Mouse (Mus musculus) A20 (cell line): ENCODE measurements around the gene Npy2r.

Experiments used
- DNase-seq: peaks from one replicate; pipeline ENCODE4 v3.0.0-alpha.2; 2011; ENCODE audit warnings: low read depth, low spot score

The Npy2r gene

DNA sequence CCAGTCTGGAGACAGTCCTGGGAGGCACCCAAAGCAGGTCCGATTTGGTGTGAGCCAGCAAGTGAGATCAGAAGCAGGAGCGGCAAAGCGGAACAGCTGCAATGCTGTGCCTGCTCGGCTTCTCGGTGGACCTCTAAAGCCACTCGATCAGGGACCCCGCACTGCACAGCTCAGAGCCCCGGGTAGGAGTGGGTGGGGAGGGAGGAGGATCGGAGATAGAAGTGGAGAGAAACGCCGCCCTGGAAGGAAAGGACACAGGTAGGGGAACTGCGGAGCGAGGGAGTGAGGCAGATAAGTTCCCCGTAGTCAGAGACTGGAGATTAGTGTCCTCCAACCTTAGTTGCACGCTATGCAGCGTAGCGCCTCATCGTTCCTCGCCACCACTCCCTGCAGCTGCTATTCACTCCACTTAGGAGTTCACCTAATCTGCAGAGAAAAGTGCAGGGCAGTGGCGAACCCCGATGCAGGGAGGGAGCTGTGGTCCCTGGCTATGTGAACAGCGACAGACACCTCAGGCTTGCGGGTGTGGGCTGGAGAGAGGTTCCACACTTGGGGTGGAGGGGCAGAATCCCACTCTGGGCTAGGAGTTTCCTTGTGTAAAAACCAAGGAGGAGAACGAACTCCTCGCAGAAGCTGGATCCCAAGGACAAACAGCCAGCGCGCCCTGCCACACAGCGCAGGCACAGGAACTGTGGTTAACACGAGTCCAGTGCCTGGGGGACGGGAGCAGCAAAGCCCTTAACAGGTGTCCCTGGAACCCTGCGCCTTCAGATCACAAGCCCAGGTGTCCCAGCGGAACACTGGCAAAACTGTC lies at the start of gene Npy2r:
Npy2r (minus strand) TSS at position 177 of the 814 bp plus-strand sequence.
- no peak for DNase-seq

DNA sequence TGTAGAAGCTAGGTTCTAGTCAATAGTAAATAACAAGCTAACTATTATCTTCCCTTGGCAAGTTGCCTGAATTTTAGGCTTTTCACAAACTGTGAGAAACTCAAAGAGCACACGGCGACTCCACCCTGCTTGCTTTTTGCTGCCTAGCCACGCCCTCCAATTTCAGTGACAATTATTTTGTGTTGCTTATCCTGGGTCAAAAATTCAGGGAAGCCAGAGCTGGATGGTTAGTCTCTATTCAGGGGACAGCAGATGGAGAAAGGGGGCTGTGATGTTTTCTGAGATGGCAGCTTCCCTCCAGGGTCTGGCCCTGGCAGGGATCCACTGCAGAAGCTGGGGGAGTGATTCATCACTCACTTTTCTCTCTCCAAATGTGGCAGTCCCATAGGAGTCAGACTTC lies 9.9 kb upstream of the Npy2r start:
- no peak for DNase-seq

DNA sequence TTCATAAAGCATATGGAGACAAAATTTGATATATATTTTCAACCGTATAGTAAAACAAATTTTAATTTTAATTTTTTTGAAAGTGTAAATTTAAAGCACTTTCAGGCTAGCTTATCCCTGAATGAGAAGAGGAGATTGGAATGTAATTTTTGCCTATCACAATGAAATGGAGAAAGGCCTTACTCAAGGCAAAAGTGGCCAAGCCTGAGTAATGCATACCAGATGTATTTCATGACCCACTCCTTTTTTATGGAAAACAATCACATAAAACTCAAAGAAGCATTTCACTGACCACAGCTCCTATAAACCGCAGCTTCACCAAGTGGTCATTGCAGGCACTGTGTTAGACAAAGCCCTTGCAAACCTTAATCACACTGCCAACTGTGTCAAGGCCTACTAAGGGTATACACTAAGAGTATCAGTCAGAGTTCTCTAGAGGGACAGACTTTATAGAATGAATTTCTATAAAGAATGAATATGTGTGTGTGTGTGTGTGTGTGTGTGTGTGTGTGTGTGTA lies 8.5 kb upstream of the Npy2r start:
- no peak for DNase-seq

DNA sequence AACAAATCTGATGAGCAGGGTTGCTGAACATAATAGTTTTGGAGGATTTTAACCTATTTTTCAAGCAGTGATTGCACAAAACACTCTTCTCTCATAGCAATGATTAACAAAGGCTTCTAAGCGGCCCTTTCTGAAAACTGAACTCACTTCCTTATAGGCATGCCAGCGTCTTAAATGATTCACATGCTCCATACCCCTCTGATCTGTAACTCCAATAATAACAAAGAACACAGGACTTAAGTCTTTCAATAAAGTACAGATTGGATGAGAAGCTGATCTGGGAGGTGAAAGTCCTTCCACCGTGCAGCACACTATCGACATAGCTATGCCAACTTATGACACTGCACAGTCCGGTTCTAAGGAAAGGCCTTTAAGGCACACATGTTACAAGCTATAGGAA lies 2.0 kb upstream of the Npy2r start:
- DNase-seq: no peak

DNA sequence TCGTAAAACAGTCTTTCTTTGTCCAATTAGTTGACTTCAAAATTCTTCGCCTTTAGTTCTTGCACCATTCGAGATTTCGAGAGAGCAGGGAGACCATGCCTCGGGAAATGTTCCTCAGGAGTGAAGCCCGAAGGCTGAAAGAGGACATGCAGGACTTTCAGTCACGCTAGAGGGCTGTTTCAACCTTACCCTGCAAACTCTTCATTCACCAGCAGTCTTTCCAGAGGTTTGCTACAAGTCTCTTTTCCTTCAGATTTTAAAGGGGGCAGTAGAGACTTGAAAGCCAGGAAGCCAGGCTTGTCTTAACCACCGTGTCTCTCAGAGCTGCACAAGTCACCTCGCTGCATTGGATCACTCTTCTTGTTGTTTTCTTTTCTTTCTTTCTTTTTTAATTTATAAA lies 869 bp upstream of the Npy2r start:
- DNase-seq: no peak

DNA sequence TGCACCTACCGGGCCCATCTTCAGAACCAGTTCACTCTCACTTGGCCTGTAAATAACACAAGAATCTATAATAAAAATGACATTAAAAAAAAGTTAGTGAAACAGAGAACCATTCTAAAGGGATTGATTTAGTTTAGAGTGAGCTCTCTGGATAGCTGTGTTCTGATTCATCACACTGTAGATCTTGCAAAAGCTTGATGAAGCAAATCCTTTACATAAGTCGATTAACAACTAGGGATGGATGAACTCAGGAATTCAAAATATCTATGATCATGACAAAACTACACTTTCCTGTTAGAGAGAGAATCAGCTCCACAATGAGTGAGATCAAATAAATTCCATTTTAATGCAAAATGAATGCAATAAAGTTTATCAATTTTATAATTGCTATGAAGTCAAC lies 6.4 kb downstream of the Npy2r start:
- DNase-seq: no peak

DNA sequence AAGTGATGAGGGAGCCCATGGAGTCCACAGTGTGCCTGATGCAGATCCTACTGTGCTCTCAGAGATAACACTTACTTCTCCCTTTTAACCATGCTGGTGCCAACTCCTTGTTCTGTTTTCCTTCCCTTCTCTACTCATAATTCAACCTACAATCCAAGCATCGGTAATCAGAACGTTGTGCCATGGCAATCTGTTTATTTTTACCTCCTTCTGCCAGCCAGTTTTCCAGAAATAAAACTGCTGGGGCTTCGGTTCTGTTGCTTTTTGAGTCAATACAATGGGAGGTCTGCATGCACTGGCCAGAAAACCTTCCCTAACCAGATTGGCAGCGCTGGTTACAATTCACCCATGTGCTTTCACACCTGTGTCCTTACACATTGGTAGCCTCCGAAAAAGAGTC lies 7.9 kb downstream of the Npy2r start:
- no peak for DNase-seq

DNA sequence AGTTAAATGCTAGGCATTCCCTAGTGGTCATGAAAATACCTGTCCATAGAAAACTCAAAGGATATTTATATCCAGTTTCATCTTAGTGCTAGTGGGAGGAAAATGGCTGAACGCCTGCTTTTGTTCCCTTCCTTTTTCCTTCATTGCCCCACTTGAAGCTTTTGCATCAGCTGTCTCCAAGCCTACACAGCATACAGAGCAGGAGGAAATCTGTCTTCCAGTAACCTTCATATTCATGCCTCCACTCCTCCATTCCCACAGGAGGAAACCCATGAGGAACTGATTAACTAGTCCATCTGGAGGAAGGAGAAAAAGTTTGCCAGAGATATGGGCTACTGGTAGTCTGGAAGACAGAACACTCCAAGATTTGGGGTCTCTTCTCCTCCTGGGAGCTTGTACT lies 23.1 kb downstream of the Npy2r start:
- no peak for DNase-seq

DNA sequence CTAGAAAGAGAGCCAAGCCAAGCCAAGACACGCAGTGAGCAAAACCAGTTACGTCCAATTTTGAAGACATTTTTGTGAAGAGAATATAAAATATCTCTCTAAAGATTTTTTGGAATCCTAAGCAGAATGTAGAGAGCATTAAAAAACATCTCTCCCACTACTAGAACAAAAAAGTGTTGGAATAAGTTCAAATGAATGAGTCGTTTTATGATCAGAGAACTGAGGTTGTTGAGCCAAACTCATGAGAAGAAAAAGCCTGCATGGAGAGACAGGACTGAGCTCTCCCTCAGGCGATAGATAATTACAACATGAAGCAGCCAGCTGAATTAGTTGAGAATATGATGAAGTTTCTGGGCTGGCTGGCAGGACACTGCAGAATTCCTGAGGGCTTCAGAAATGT lies 49.9 kb downstream of the Npy2r start:
- DNase-seq: no peak
